ENCODE assay signal across 8 mouse cellular contexts in the genomic region with DNA sequence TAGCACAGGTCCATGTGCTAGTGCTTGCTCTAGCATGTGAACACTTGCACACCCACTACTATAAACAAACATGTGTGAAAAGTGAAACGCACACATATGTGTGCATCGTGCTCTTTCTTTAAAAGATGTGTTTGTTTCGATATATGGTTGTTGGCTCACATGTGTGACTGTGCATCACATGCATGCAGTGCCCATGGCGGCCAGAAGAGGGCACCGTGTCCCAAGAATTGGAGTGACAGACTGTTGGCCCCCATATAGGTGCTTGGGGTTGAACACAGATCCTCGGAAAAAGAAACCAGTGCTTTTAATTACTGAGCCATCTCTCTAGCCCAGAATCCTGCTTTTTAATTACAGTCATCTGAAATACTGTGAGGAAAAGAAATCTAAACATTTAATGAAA. TPM values are rescaled to one million over a fixed set of nuclear protein-coding genes. Genes with fewer than 3 reads are reported as not detected.
DNase-seq lines count a peak whose midpoint lies in the region; ATAC-seq and TF ChIP-seq lines count a peak whose summit lies in the region.

No protein-coding gene starts in this region.

- peaks cover 2% of the 10 kb centered on the region; the same call in 1 of the 2 replicates for H3K4me1 ChIP-seq in cortical plate, adult 2 months (ENCODE audit: control insufficient read depth, insufficient read depth, low read length)

- no peak for TF ChIP-seq POLR2A in cortical plate, adult 2 months (IDR thresholded peaks at IDR 0.05; ENCODE audit: extremely low read depth, insufficient read depth, low read length)

- no peak overlapping the region for H3K4me3 ChIP-seq in cortical plate, adult 2 months (ENCODE audit: insufficient read depth, low read length)

- H3K27ac ChIP-seq in cortical plate, adult 2 months (ENCODE audit: insufficient read depth, low read length) = no peak overlapping the region

- peak; percentile 35 for TF ChIP-seq CTCF in cortical plate, adult 2 months (IDR thresholded peaks at IDR 0.05; ENCODE audit: extremely low read depth, insufficient read depth, low read length)

- ATAC-seq in megakaryocyte, adult 5-6 weeks (ENCODE audit: poor library complexity, severe bottlenecking) = peak; percentile 75

- DNase-seq in gastrocnemius, postnatal 14 days = peak; percentile 14
- DNase-seq in gastrocnemius, adult 8-10 months (ENCODE audit: low spot score in 2 of 2) = no peak
- DNase-seq in retina, postnatal 1 day = peak; percentile 39
- no peak for DNase-seq in retina, embryonic 14.5 days (ENCODE audit: low spot score)
- DNase-seq in urinary bladder, postnatal 4 days (ENCODE audit: low spot score in 2 of 2) = no peak
- DNase-seq in urinary bladder, postnatal 10 days (ENCODE audit: low spot score) = no peak

- intact Hi-C loops in gastrocnemius, postnatal 14 days (cut with DNase I; ENCODE audit: low total_unique reads) = no loop called here

RNA-seq across cellular contexts. Expression of gene Pde4dip, which starts 6.2 kb away (rescaled TPM):
- total RNA-seq in gastrocnemius, postnatal 14 days (2021) = 1,000 to 10,000 TPM; 1,779 to 1,961 TPM
- 1,000 to 10,000 TPM; 3,083 to 3,979 (median 3,594) TPM for total RNA-seq in gastrocnemius, adult 8-10 months (2022)
- 99.2 and 103 TPM in 2 replicates for polyA plus RNA-seq in cortical plate, adult 2 months (2012; rRNA removed)
- total RNA-seq in megakaryocyte, adult 5-6 weeks (2015) = 7.5 and 7.9 TPM in 2 replicates
- 10.9 and 14.4 TPM in 2 replicates for total RNA-seq in megakaryocyte, adult 5-6 weeks (2017)

RNA-seq across cellular contexts. Expression of gene Sec22b, which starts 6.3 kb away (rescaled TPM):
- total RNA-seq in gastrocnemius, postnatal 14 days (2021) = 10 to 100 TPM; 30.6 to 31.4 TPM
- total RNA-seq in gastrocnemius, adult 8-10 months (2022) = 10 to 100 TPM; 24.8 to 29.2 (median 28.2) TPM
- polyA plus RNA-seq in cortical plate, adult 2 months (2012; rRNA removed) = 64.5 and 67.5 TPM in 2 replicates
- total RNA-seq in megakaryocyte, adult 5-6 weeks (2015) = 83.9 and 98.2 TPM in 2 replicates
- total RNA-seq in megakaryocyte, adult 5-6 weeks (2017) = 51.7 and 69.2 TPM in 2 replicates

Comparison
In these comparisons a context has a peak if more than half of its experiments do, and no peak if none do; other contexts are left out.
1. DNase-seq: peak in gastrocnemius, postnatal 14 days (single experiment) and retina, postnatal 1 day (single experiment); none in gastrocnemius, adult 8-10 months (0 of 2), retina, embryonic 14.5 days (single experiment), urinary bladder, postnatal 4 days (0 of 2) and urinary bladder, postnatal 10 days (single experiment).
2. RNA of gene Pde4dip, which starts 6.2 kb away (total RNA-seq): 3,083 to 3,979 TPM in gastrocnemius, adult 8-10 months and 1,779 to 1,961 TPM in gastrocnemius, postnatal 14 days; 7.5 to 14.4 TPM in megakaryocyte, adult 5-6 weeks; every median in the first group is over 100 times any median in the second.